Mouse (Mus musculus) telencephalon, adult 2 months (tissue): ENCODE results near the gene Nt5c3b.

Experiments
- DNase-seq: peaks from one replicate; pipeline ENCODE4 v3.0.0-alpha.2; 2011; ENCODE audit warnings: low read depth, low spot score

The Nt5c3b gene

DNA sequence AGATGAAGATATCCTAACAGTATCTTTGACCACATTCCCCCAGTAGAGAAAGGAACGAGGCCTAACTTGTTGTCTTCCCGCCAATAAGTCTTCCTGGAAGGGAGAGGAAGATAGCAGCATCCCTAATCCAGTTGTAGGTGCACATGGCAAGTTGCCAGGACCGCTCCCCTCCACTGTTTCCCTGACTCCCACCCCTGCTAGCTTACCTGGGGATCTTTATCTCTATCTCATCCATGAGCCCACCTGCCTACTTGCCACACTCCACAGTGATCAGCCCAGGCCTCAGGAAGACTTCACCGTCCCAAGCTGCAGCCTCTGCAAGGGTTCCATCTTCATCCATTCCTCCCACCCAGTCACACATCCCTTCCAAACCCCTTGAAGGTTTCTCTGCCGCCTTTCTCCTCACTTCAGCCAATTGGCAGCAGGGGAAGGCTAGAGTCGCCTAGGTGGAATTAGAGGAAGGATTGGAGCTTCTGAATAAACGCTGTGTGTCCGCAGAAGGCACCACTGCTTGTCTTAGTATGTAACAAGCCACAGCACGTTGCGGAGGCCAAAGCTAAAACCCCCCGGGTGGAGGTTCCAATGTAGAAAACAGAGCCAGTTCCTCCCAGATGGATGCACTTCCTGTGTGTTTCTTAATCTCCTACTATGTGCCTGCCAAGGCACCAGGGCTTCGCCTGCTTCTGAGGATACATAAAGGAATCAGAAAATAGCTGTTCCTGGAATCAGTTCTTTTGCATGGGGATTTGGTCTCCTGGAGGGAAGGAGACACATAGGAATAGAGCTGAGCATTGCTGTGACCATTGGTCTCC is 41.7 kb downstream of the Nt5c3b start:
- no peak for DNase-seq

DNA sequence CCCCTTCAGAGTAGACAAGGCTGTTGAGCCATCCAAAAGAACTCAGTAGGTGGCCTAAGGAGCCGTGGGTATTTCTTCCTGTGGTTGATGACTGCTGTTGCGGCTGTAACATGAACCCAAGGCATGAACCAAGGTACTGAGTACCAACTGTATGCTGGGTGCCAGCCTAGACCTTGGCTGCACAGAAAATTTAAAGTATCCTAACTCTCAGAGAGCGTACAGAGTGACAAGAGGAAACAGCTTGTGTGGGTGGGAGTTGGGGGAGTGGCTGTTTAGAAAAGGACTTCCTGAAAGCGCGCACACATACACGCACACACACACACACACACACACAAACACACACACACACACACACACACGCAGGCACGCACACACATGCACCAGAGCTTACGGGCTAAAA is 42.3 kb downstream of the Nt5c3b start:
- DNase-seq = no peak

DNA sequence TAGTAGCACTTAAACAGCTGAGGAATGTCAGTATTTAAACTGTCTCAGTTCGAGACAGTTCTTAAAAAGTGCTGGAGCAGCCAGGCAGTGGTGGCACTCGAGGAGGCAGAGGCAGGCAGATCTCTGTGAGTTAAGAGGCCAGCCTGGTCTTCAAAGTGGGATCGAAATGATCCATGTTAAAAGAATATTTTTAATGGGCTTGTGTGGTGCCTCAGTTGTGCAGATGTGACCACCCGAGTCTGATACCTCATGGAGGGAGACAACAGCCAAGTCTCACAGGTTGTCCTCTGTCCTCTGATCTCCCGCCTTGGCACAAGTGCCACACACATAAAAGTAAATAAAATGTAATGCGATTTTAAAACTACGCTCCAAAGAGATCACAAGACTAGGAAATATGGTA is 43.1 kb downstream of the Nt5c3b start:
- no peak for DNase-seq

DNA sequence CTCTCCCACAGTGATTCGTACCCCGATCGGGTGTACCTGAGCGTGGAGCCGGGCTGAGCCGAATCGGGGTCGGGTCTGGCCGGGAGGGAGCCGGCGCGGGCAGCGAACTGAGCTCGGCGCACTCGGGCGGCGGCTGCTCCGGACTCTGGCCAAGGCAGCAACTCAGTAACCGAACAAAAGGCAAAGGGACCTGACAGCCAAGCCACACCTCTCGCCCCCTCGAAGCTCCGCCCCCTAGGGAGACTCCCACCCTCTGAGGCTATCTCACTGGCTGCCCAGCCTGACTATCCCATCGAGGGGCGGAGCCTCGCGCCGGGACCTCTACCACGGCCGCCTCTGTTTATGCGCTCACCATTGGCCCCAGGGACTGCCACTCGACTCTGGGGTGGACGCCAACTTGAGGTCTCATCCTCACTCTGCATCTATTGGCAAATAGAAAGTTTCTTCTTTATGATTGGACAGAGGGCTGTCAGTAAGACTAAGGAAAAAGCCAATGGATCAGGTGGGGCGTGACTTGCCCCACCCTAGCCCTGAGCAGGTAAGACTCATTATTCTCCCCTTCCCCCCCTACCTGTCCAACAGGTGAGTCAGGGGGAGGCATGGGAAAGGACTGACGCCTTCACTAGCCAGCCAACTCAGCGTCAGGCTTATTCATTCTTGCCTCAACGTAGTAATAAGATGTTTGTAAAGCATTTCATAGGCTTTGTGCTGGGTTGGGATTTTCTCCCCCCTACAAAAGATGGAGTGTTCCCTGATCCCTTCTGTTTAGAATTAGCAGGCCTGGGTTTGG is 43.8 kb downstream of the Nt5c3b start, which contains the start of gene Jup:
Gene Jup, minus strand, starts transcription at position 164 of the 790 bp plus-strand sequence.
- DNase-seq = peak; percentile 98

DNA sequence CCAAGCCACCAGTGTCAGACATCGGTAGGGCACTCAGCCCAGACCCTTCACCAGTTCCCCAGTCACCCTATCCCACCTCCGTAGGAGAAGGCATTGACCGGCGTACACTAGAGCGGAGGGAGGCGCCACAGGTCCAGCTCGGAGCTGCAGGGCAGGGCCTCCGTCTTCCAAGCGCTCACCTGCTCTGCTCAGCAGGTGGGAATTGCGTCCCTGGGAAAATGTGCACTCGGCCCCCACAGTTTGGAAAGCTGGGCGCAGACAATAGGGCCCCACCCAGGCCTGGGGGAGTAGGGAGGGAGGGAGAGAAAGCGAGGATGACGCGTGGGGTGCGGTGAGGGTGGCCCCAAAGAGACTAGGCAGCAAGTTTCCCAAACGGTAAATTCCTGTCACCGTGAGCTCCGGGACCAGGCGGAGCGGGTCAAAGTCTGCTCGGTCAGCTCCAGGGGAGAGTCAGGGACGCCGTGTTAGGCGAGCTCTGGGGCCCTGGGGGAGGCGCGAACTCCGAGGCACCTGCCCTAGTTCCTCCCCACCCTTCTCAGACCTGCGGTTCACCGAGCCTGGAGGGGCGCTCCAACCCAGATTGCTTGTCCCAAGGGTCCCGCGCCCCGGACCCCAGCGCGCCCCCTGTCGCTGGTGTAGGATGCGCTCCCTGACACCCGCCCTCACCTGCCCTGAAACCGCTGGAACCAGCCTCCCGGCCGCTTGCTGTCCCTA is 44.6 kb downstream of the Nt5c3b start:
- DNase-seq = no peak

DNA sequence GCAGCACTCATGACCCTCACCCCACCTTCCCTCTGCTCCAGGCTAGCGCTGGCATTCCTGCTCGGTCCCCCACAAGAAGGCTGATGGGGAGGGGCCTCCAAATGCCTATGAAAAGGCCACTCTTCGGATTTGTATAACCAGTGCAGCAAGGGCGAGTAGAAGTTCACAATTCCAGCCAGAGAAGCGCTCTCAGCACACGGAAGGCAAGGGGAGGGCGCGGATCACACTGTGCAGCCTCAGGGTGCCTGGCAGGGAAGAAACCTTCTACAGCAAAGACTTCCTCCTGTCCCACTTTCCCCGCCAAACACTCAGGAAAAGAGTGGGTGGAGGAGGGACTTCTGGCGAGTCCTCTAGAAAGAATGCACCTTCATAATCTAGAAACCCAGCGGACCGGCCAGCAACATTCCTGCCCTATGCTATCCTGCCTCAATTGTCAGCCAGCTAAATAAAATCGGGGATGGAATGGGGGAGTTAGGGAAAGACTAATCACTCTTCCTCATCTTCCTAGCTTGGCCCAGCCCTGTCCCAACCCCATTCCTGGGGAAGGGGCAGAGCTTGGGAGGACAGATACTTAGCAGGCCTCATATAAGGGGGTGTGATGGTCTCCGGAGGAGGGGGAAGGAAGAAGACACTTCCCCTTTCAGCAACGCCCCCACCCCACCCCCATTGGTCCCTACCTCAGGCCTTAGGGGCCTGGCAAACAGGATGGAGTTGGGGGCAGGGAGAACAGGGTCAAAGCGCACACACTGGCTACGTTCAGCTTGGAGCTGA is 45.6 kb downstream of the Nt5c3b start:
- DNase-seq = no peak

DNA sequence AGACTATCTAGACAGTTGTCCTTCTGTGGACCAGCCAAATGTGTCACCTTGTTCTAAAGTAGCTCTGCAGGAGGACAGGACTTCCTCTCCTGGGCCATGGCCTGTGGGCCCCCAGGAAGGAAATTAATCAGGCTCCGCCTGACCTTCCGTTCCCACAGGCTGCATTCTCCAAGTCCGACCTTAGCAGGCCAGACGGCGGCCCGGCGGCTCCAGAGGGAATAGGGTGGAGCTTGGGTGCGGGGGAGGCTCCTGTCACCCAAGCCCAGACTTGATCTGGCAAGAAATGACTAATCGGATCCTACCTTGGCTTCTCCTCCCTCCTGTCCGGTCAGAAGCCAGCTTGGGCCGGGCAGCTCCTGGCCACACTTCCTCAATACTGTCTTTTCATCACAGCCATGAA is 46.4 kb downstream of the Nt5c3b start:
- DNase-seq = no peak

DNA sequence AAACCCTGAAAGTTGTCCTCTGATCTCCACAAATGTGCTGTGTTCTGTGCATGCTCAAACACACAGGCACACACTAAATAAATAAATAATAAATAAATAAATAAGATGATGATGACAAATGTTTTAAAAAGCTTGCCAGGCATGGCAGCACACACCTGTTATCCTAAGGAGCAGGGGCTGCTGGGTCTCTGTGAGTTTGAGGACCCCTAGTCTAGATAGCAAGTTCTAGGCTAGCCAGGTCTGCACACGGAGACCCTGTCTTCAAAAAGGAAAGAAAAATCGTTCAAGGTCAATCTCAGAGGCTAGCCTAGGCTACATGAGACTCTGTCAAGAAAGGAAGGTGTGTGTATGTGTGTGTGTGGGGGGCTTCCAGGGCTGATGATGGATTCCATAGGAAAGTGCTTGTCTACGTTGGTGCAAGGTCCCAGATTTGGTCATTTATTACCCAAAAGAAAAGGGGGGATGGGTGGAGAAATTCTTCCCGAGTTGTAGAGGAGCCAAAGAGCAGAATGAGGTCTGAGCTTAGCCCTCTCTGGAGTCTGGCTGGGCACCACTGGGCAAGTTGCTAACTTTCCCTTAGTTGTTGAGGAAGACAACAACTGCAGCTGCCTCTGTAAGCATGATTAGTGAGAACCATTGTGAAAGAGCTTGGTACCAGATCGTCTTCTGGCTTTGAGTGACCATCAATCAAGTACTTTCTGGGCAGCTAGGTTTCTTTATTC is 47.1 kb downstream of the Nt5c3b start:
- DNase-seq = no peak

DNA sequence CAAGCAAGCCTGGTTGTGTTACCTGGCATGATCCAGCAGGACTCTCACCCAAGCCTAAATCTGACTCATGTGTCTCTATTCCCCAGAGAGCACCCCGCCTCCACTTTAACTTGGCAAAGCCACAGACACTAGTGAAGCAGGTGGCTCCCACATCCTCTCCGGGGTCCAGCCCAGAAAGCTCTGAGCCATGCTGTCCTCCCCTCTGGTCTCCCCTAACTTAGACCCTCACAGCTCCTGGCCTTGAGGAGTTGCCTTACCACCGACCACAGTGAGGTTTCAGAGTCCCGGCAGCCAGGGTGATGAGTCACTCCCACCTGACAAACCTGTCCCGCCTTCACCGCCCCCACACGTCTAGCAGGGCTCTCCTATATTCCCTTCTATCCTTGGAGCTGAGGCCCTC is 47.9 kb downstream of the Nt5c3b start:
- no peak for DNase-seq

DNA sequence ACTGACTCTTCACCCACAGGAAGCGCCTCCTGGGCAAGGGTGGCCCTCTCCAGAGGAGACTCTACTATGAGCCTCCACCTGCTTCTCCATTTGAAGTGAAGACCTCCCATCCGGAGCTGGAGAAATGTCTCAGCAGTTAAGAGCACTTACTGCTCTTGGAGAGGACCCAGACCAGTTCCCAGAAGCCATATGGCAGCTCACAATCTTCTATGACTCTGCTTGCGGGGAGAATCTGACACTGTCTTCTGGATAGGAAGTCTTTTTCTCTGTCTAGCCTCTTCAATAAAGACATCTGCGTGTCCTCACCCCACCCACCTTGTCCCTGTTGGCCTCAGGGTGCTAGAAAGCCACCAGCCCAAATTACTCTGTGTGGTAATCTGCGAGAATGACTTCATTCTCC is 48.6 kb downstream of the Nt5c3b start:
- DNase-seq = no peak

DNA sequence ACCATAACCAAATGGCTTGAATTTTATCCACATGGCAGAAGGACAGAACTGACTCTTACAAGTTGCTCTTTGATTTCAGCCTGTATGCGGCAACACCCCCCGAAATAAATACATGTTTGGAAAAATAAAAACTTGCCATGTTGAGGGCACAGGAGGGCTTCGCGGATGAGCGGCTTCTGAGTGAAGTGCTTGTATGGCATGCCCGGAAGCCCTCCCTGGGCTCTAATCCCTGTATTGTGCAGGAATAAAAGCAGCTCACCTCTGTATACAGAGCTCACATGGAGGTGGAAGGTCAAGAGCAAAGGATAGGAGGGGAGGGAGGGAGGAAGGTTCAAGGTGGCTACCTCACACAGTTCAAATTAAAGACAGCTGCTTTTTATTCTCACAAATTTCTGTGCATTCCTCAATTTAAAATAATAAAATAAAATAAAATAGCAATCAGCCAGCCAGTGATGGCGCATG is 49.7 kb downstream of the Nt5c3b start:
- DNase-seq = no peak

DNA sequence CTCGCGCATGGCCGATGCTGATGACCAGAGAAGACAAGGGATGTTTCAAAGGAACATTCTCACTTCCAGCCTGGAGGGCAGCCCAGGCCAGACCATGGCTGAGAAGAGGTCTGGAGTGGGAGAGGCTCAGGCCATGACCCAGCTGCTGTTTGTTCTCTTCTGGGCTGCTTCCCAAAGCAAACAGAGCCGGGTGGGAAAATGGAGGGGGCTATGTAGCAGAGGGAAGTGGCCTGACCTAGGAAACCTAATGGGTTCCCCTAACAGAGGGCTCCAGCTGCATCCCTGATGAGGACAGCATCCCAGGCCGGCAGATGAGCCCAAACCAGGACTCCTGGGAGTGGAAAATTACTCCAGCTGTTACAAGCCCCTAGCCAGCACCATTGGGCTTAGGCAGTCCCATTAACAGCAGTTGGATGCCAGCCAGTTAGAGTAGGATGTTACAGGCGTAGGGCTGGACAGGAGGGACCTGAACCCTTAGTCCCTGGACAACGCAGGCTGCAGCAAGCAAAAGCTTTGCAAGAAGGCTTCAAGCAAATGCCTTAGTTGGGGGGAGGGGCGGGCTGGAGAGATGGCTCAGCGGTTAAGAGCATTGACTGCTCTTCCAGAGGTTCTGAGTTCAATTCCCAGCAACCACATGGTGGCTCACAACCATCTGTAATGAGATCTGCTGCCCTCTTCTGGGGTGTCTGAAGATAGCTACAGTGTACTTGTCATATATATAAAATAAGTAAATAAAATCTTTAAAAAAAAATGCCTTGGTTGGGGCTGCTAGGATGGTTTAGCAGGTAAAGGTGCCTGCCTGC is 50.3 kb downstream of the Nt5c3b start:
- no peak for DNase-seq

DNA sequence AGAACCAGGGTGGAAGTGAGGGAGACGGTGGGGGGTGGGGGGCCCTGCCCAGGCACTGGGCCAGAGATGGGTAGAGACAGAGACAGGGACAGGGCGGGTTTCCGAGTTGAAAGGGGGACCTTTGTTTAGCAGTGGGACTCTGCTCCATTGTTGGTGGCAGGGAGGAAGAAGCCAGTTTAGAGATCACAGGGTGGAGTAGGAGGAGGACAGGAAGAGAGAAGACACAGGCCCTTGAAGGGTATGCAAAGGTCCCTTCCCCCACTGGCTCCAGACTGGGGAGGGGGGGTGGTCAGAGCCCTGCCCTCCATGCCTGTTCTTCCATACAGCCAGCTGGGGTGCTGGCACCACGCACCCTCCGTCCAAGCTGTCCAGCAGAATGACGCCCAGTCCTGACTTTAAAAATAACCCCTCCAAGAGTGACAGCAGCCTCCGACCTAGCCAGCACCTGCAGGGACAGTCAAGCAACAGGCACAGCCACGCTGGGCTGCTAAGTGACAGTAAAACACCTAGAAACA is 51.6 kb downstream of the Nt5c3b start:
- DNase-seq = no peak

DNA sequence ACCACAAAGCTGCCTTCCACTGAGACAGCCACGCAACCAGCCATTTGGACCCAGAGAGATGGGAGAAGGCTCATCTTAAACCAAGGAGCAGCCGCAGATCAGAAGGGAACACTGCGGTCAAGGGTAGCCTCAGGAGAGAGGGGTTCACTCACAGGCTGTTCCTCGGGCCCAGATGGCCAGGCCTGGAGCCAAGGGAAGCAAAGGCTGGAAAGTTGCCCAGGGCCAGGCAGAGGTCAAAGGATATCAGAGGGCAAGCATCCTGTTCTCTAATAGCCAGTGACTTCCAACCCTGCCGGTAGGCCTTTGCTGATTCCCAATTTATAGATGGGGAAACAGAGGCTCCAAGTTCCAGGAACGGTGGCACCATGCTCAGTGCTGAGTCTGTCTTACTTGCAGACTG is 53.0 kb downstream of the Nt5c3b start:
- DNase-seq = no peak

DNA sequence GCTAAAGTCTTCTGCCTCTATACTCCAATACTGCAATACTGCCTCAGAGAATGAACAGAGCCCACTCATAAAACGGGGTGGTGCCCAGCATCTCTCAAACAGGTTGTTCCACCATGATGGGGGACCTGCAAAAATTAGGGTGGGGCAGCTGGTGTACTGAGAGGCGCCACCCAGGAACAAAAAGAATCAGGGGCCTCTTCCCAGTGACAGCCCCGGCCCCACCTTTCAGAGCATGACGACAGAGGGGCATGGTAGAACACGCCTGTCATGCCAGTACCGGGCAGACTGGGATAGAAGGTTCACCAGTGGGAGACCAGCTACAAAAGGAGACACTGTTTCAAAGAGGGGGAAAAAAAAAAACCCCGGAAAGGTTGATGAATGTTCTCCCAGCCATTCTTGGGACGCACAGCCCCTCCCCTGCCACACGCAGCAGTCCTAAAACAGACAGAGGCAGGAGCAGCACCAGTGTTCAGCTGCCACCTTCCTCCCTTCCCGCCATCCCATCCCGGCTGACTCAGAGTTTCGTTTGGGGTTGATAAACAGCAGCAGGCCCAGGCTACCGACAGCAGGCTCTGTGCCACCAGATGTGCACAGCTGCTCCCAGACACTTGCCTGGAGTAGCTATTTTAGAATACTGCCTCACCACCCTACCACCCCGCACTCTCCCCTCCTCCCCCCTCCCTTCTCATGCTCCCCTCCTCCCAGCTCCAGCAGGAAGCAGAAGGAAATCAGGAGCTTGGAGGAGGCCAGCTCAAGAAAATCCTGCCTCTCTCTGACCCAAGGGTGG is 53.8 kb downstream of the Nt5c3b start:
- peak; percentile 72 for DNase-seq

DNA sequence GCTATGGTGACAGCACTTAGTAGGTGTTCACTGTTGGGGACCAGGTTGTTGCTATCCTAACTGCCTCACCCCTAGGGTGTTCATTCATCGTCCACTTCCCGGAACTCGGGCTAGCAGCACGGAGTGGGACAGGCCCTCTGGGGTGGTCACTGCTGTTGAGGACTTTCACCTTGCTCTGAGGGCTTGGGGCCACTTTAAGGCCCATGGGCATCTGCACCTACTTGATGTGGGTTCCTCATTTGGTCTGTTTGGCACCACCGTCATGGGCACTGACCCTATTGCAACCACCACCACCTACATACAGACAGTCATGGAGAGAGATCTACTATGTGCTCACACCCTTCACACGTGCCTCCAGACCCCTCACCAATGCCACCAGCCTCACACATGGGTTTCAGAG is 54.5 kb downstream of the Nt5c3b start:
- no peak for DNase-seq

DNA sequence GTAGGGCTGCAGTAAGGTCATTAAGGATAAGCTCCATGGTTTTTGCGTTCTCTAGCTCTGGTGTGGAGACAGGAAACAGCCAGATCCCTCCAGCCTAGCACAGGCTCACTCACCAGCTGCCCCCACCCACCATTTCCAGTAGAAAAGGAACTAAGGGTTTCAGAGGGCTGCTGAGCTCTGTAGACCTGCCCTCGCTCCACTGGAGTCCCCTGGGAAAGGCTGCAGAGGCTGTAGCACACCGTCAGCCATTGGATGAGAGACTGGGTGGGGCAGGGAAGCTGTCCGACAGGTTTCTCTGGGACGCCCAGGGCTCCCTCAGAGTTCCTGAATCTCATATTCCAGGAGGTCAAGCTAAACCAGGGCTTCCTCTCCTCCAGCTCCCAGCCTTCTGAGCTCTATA is 55.0 kb downstream of the Nt5c3b start:
- DNase-seq = no peak

DNA sequence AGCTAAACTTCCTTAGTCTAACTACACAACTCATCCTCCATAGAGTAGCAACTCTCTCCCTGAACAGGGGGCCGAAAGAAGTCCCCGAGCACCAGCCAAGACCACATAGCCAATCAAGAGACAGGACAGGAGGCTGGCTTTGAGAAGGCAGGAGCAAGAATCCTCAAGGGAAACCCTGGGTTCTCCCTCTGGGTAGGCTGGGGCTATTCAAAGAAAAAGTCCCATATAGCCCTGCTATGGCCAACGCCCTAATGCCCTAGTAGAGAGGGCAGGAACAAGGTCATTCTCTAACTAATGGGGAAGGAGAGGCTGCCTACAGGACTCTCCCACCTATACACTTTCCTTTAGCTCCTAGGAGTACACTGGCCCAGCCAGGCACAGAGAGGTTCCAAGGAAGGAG is 56.6 kb downstream of the Nt5c3b start:
- no peak for DNase-seq

DNA sequence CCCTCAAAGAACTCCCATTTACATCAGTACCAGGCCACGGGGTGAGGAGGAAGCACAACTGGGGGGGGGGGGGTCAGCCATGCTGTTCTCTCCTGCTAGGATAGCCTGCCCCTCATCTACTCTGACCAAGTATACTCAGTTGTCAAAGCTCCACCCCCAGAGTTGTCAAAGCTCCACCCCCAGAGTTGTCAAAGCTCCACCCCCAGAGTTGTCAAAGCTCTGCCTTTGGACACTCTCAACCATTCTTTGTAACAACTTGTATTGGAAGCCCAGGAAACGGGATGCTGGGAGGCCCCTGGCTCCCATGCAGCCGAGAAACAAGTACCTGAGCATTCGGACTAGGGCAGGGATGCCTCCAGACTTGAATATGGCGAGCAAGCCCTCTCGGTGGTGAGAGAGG is 58.9 kb downstream of the Nt5c3b start:
- no peak for DNase-seq
